Mouse (Mus musculus) cerebellum, adult 18-20 months (tissue): ENCODE data around the gene Dbndd1.
"Not testable (repeated sequence)": the region's sequence is repeated elsewhere in the genome, so short reads cannot be mapped to it uniquely, and the experiment has no call there.

ENCODE experiments used
- DNase-seq, 2 experiments: peaks; one replicate each; pipeline ENCODE4 v3.0.0; 2021

Gene Dbndd1

DNA sequence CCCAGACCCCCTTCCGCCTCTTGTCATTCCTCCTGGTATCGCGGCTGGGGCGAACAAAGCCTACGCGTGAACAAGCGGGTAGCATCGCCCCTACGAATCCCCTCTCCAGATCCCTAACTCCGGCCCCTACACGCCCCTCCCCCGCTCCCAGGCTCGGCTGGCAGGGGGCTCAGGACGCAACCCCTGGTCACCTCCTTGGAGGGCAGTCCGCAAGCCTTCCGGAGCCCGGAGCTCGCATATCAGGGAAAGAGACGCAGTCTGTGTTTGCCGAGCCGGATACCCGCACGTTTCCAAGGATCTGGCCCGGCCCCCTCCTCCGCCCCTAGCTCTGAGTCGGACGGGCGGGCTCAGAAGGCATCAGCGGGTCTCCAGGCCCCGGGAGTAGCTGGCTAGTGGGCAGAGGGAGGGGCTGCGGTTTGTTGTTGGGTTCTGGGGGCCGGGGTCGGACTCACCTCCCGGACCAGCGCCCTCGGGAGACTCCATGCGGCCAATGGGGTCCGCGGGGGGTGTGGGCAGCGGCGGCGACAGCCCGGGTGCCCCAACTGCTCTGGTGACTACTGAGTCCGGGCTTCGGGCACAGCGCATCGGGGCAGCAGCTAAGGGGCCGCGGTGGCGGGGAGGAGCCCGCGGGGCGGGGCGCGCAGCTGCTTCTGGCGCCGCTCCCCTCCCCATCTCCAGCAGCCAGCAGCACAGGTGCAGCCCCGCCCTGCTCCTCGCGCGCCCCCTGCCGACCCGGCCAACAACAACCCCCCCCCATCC, at the start of gene Dbndd1:
Gene Dbndd1 (minus strand): TSS at position 683 of the 759 bp plus-strand sequence.
- peak; percentile 51 to 64 for DNase-seq

- not testable (repeated sequence) for DNase-seq
Observed at GRCm38 (mm10) chr8:123564221-123564620, 49.0 kb upstream of the Dbndd1 start.

DNA sequence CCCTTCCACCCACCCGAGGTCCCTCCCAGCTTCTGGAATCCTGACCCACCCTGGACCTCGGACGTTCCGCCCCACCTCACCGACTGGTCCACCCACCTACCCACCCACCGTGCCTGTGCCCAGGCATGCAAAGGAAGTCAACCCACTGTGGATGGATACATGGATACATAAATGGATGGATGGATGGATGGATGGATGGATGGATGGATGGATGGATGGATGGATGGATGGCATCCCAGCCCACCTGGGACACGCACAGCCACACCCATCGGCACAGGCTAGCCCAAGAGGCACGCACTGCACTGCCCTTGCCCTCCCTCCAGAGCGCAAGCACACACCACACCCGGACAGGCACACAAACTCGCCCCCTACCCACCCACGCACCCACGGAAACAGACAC, 22.4 kb upstream of the Dbndd1 start:
- peak in 1 of 2 experiments; percentile 39 for DNase-seq

GRCm38 (mm10) chr8:123536990-123537380, 21.7 kb upstream of the Dbndd1 start:
- no peak for DNase-seq

DNA sequence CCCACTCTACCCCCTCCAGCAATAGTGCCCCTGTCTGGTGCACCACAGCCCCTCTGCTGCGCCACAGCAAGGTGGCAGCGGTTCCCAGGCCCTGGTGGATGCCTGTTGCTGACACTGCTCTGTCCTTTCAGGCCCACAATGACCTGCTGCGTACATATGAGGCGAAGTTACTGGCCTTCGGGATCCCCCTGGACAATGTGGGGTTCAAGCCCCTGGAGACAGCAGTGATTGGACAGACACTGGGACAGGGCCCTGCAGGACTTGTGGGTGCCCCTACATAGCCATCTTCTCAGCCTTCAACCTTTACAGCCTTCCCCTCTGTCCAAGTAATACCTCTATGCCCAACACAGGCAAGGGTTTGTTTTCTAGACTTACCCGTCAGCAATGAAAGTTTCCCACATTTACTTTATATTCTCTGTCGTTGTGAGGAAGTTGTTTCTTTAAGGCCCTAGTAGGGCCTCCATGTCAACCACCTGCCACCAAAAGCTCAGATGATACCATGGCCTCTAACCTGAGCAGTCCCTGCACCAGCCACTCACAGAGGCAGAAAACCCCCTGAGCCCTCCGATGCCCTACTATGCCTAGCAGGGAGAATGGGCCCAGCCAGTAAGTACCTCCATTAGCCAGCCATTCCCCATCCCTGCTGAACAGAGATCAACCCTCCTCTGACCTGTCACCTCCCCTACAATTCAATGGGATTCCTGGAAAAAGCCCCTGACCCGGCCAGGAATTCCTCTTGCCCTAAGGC, 21.2 kb upstream of the Dbndd1 start:
- no peak for DNase-seq

DNA sequence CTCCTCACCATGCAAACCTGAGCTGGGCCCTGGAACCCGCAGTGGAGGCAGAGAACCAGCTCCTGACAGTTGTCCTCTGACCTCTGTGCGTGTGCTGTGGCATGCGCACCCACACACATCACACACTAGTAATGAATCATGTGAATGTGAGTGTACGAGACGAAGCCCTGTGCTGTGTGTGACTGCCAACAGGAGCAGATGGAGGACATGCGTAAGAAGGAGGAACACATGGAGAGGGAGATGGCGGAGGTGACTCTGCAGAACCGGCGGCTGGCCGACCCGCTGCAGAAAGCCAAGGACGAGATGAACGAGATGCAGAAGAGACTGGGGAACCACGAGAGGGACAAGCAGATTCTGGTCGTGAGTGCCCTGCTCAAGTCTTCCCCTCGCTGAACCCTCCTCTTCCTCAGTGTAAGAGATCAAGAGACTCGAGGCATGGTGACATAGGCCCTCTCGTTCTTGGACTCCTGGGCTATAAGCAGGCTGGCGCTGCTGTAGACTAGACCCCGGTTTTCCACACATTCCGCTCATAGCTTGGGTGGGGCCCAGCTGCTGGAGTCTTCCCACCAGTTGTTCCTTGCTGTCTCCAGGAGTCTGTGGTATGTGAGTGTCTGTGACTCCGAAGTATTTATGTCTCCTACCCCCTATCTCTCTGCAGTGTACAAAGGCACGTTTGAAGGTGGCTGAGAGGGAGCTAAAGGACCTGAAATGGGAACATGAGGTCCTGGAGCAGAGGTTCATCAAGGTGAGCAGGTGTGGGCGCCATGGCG, 12.6 kb upstream of the Dbndd1 start:
- DNase-seq: no peak

GRCm38 (mm10) chr8:123520048-123520447, 4.8 kb upstream of the Dbndd1 start:
- DNase-seq: not testable (repeated sequence)

- peak; percentile 85 to 91 for DNase-seq
Observed at GRCm38 (mm10) chr8:123518667-123519066, 3.4 kb upstream of the Dbndd1 start, which contains the start of gene Gas8. Gene Gas8 (plus strand): TSS chr8:123518834.

DNA sequence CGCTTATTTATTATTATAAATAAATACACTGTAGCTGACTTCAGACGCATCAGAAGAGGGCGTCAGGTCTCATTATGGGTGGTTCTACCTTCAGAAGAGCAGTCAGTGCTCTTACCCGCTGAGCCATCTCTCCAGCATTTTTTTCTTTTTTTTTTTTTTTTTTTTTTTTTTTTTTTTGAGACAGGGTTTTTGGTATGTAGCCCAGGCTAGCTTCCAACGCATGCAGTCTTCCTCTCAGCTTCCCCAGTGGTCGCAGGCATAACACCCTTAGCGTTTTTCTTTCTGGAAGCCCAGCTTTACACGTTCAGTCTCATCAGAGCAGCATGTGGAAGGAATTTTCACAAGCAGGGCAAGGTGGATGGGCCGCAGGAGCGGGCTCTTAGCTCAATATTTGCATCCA, 2.9 kb upstream of the Dbndd1 start:
- DNase-seq: no peak

DNA sequence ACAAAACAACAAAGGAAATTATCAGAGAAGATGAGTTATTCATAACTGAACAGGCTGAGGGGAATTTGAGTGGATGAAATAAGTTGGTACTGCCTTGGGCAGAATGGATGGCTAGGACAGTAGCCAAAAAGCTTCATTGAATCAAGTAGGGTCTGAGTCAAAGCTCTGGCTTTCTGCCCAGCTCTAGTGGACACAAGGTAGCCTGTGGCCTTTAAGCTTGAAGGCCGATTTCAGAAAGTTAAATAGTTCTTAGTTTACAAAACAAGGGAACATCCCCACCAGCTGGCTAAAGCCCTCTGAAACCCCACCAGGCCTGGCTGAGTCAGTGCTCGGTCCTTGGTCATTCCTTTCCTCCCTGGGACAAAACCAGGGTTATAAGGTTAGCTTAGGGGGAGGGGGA, 1.3 kb upstream of the Dbndd1 start:
- no peak for DNase-seq

GRCm38 (mm10) chr8:123515540-123515897, 256 bp upstream of the Dbndd1 start:
- no peak for DNase-seq

- DNase-seq: peak in 1 of 2 experiments; percentile 25
Observed at GRCm38 (mm10) chr8:123514136-123514535, 1.1 kb downstream of the Dbndd1 start.

DNA sequence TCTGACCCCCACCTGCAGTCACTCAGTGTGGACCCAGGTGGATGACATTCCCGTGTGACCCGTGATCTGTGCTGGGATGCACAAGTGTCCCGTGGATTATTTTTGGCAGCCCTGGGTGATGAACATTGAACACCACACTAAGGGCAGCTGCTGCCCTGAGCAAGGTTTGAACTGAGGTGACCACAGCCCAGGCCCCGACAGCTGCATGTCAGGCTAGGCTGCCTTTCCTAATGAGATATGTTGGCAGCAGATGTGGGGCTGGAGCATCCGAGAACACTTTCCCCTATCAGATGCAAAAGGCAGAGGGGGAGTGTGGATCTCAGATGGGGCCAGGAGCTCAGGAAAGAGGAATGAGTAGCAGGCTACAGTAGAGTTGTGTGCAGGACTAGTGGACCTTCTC, 4.4 kb downstream of the Dbndd1 start:
- DNase-seq: no peak

DNA sequence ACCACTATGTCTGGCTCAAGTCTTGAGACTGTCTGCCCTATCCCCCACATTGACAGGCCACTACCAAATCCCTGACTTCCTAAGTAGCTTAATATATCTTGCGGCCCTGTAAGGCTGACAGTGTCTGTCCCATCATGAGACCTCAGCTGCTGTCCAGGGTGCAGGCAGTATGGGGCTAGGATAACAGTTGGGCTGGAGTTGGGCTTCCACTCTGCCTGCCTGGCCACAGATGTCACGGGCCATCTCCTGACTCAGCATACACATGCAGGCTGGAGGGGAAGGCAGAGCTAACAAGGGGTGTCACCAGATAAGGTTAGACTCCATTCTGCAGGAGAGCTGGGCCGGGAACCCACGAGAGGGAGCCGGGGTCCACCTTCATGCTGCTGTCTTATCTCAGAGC, 8.1 kb downstream of the Dbndd1 start:
- DNase-seq: no peak

DNA sequence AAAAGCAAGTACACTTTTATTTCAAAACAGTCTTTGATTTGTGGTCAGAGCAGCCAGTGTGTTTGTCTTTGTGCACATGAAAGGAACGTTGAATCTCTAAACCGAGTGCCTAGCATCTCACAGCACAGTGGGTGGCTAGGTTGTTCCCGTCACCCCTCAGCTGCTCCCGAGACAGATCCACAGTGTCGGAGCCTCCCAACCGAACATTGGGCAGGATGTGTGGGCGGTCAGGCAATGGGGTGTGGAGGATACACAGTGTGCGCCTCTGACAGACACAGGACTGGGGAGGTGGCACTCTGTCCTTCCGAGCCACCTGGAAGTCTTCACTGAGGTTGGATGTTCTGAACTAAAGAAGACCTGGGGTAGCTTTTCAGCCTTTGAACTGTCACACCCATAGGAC, 9.6 kb downstream of the Dbndd1 start:
- no peak for DNase-seq

DNA sequence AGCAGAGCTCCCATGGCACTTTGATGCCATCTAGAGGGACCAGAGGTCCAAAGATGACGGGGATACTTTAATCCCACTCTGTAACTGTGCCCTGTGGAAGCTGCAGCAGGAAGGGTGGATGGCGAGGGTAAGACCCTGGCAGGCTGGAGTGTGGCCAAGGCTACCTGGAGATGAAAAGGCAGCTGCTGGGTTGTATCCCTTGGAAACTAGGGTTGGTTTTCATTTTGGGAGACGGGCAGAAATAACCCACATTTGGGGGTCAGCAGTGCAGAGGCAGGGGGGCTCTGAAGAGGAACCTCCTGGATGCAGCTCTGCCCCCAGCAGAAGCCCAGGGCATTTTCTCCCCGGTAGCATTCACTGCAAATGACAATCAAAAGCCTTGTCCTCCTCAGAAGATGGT, 10.0 kb downstream of the Dbndd1 start:
- DNase-seq: no peak

GRCm38 (mm10) chr8:123504591-123505195, 10.6 kb downstream of the Dbndd1 start:
- no peak for DNase-seq

DNA sequence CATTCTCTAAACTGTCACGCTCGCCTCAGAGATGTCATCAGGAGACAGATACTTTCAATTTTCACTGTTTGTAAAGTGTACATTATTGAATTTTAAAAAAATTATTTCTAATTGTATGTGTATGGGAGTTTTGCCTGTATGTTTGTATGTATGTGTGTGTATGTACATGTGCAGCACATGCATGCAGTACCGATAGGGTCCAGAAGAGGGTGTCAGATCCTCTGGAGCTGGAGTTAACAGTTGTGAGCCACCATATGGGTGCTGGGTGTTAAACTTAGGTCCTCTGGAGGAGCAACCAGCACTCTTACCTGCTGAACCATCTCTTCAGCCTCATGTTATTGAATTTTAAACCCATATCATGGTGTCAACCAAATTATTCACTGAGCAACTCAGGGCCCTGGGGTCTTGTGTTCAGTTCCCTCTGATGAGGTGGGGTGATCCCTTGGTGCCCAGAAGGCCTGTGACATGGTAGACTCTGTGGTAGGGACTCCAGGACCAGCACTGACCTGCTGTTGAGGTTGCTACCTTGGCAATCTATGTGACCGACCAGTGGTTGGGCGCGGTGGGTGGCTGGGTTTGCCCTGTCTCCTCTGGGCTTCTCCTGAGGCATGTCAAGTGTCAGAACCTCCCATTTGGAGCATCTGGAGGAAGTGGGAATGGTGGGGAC, 11.3 kb downstream of the Dbndd1 start:
- no peak for DNase-seq

- no peak for DNase-seq
Observed at GRCm38 (mm10) chr8:123502192-123502591, 13.1 kb downstream of the Dbndd1 start.

GRCm38 (mm10) chr8:123499556-123499955, 15.7 kb downstream of the Dbndd1 start:
- peak; percentile 20 to 24 for DNase-seq

DNA sequence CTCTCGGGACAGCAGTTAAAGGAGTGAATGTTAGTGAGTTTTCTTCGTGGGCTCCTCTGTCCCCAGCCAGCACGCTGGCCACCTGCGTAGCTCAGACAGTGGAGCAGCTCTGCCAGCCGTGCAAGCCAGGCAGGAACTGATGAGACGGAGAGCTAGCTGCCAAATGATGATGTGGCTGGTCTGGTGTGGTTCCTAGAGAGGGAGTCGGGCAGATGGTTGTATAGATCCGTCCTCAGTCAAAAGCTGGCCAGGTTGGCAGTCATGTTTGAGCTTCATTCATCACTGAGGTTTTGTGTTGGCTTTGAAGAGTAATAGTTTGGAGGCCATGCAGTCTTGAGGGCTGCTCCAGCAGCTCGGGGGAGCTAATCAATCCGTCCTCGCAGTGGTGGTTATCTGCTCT, 16.3 kb downstream of the Dbndd1 start:
- peak; percentile 43 to 60 for DNase-seq

- no peak for DNase-seq
Observed at GRCm38 (mm10) chr8:123497699-123498098, 17.6 kb downstream of the Dbndd1 start.

DNA sequence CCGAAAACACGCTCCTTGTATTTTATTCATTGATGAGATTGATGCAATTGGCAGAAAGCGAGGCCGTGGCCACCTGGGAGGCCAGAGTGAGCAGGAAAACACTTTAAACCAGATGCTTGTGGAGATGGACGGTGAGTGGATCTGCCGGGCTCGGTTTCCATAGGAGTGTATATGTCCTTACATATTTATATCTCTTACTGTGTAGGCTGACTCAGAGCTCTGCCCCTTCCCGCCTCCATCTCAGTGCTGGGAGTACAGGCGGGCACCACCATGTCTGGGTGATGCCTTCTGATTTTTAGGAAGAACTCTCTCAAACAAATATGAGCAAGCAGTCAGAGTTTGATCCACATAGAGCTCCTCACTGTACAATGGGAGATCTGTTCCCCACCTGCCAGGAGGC, 22.4 kb downstream of the Dbndd1 start:
- no peak for DNase-seq
